Mouse (Mus musculus): ENCODE measurements around the gene Acer3.

DNA sequence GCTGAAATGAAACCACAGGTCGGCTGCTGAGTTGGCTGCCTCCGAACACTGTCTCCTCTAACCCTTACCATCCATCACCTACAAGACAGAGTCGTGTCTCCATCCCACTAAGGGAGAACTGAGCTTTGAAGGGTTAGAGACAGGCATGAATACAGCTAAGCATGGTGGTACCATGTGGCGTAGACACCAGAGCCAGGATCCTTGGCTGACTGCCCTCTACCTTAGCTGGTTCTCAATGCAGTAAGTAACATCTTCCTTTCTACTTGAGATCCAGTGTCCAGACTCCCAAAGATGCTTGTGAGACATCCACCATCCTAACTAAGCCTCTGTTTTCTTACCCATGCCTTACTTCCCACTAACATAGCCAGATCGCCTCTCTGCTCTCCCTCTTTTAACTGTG is 32.6 kb upstream of the Acer3 start:
- TF ChIP-seq POLR2A (IDR thresholded peaks at IDR 0.05; ENCODE audit: insufficient read depth, low read depth, low read length) (no peak), CTCF (IDR thresholded peaks at IDR 0.05; ENCODE audit: insufficient read depth, low read depth, low read length) (no peak)

All from olfactory bulb, adult 2 months (tissue).